Mouse (Mus musculus) E14TG2a.4 (cell line): Measurements from ENCODE around the gene Ifit1bl2.
A peak's percentile ranks its signal among the peaks of the same experiment; 100 is the strongest.

ENCODE experiments used
- CTCF ChIP-seq: conservative IDR thresholded peaks from 2 replicates; pipeline ENCODE4 v1.5.1; 2014; ENCODE audit warnings: low read length
- NANOG ChIP-seq: IDR thresholded peaks from 2 replicates; pipeline ENCODE4 v1.6.1; 2014; ENCODE audit warnings: borderline replicate concordance, low read length, mixed read lengths
- POU5F1 ChIP-seq: IDR thresholded peaks from 2 replicates; pipeline ENCODE4 v1.6.1; 2014; ENCODE audit warnings: low read length, borderline replicate concordance

GRCm38 (mm10) chr19:34684857-34685256 is 44.3 kb upstream of the Ifit1bl2 start:
- TF ChIP-seq CTCF: peak; percentile 32
- no peak for TF ChIP-seq POU5F1
- TF ChIP-seq NANOG: no peak
